ENCODE assay signal across 9 mouse cellular contexts in the genomic region with DNA sequence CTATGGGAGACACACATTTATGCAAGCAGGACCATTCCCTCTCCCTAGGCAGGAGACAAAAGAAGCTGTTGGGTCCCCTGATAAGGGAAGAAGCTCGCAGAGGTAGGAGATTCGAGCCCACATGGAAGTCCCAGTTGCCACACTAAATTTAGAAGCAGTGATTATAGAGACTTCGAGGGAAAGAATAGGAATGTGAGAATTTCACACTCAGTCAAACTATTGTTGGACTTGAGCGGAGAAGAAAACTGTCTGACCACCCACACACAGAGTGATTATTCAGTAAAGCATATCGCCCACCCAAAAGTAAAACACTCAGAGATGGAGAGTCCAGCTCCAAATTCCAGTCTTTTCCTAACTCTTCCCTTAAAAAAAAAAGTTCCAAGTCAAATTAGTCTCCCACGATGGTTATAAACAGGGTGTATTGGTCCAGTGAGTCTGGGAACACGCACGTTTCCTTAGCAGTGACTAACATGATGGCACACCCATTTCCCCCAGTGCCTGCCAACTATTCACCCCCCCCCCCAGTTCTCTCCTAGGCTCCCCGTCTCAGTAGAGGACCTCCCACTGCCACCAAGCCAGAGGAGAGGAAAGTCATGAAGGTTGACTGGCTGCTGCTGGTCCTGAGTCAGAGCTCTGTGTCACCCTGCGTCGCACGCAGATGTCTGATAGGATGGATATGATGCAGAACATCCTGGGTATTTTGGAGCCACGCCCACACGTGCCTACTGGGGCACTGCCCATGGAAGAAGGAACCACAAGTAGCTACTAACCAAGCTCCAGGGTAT.
A peak's percentile ranks its signal among the peaks of the same experiment; 100 is the strongest.
DNase-seq lines count a peak whose midpoint lies in the region; ATAC-seq lines count a peak whose summit lies in the region.
"Had no signal": no experiment of that assay in that cellular context is flagged by ENCODE, and none has a peak within 500 bp of the region (broad histone marks: within the 10 kb centered on the region; RNA-seq: fewer than 3 reads in every experiment).

No protein-coding gene starts in this region.

- no peaks in the 10 kb centered on the region for H3K9me3 ChIP-seq in kidney, embryonic 16.5 days (ENCODE audit: low read length)
- H3K9me3 ChIP-seq in heart, embryonic 15.5 days (replicated peaks) = no peaks in the 10 kb centered on the region
- H3K9me3 ChIP-seq in limb, embryonic 15.5 days = no peaks in the 10 kb centered on the region
- no peaks in the 10 kb centered on the region for H3K9me3 ChIP-seq in hindbrain, embryonic 13.5 days
- H3K9me3 ChIP-seq in midbrain, embryonic 13.5 days = no peaks in the 10 kb centered on the region
- H3K9me3 ChIP-seq: forebrain, embryonic 15.5 days had no signal

- no peaks in the 10 kb centered on the region for H3K27me3 ChIP-seq in kidney, embryonic 16.5 days (ENCODE audit: insufficient read depth, low read length)
- H3K27me3 ChIP-seq in heart, embryonic 15.5 days = no peaks in the 10 kb centered on the region
- H3K27me3 ChIP-seq in limb, embryonic 15.5 days = no peaks in the 10 kb centered on the region
- H3K27me3 ChIP-seq in hindbrain, embryonic 13.5 days = no peaks in the 10 kb centered on the region
- no peaks in the 10 kb centered on the region for H3K27me3 ChIP-seq in midbrain, embryonic 13.5 days
- H3K27me3 ChIP-seq: forebrain, embryonic 15.5 days had no signal

- ATAC-seq in kidney, embryonic 16.5 days (ENCODE audit: low FRiP score, low TSS enrichment) = no peak
- ATAC-seq in heart, embryonic 15.5 days (replicated peaks; ENCODE audit: insufficient number of reproducible peaks, insufficient read depth, low FRiP score, low read depth) = no peak
- ATAC-seq in limb, embryonic 15.5 days (ENCODE audit: insufficient number of reproducible peaks, low FRiP score, low TSS enrichment, low read depth) = peak; percentile 52; the same call in 1 of the 2 replicates
- ATAC-seq in hindbrain, embryonic 13.5 days (ENCODE audit: low FRiP score) = no peak
- no peak for ATAC-seq in midbrain, embryonic 13.5 days
- ATAC-seq: forebrain, embryonic 15.5 days had no signal

- WGBS in kidney, embryonic 16.5 days = 68% methylated on average over 14 of the region's 14 CpGs
- 47% methylated on average over 14 of the region's 14 CpGs for WGBS in heart, embryonic 15.5 days
- WGBS in limb, embryonic 15.5 days = 60% methylated on average over 14 of the region's 14 CpGs
- WGBS in hindbrain, embryonic 13.5 days = 69% methylated on average over 14 of the region's 14 CpGs
- WGBS in midbrain, embryonic 13.5 days = 77% methylated on average over 14 of the region's 14 CpGs

- H3K4me1 ChIP-seq in kidney, embryonic 16.5 days (ENCODE audit: insufficient read depth, low read length) = no peaks in the 10 kb centered on the region
- H3K4me1 ChIP-seq in heart, embryonic 15.5 days (replicated peaks) = peaks cover 30% of the 10 kb centered on the region
- peaks cover 12% of the 10 kb centered on the region for H3K4me1 ChIP-seq in limb, embryonic 15.5 days
- peaks cover 13% of the 10 kb centered on the region for H3K4me1 ChIP-seq in hindbrain, embryonic 13.5 days (replicated peaks)
- peaks cover 17% of the 10 kb centered on the region for H3K4me1 ChIP-seq in midbrain, embryonic 13.5 days (replicated peaks)

- H3K4me3 ChIP-seq in kidney, embryonic 16.5 days (ENCODE audit: low read length) = no peak overlapping the region
- H3K4me3 ChIP-seq in heart, embryonic 15.5 days = no peak overlapping the region
- H3K4me3 ChIP-seq in limb, embryonic 15.5 days = no peak overlapping the region
- H3K4me3 ChIP-seq in hindbrain, embryonic 13.5 days = no peak overlapping the region
- H3K4me3 ChIP-seq in midbrain, embryonic 13.5 days (replicated peaks) = no peak overlapping the region
- H3K4me3 ChIP-seq: forebrain, embryonic 15.5 days had no signal

- peak; percentile 27 for DNase-seq in kidney, adult 18-20 months
- peak; percentile 26 for DNase-seq in right cerebral cortex, postnatal 4 days
- no peak for DNase-seq in layer of hippocampus, postnatal 14 days (ENCODE audit: low spot score in 2 of 2)

- no peak overlapping the region for H3K4me2 ChIP-seq in kidney, embryonic 16.5 days (replicated peaks; ENCODE audit: low read depth, low read length)
- no peak overlapping the region for H3K4me2 ChIP-seq in heart, embryonic 15.5 days
- no peak overlapping the region for H3K4me2 ChIP-seq in limb, embryonic 15.5 days
- H3K4me2 ChIP-seq in hindbrain, embryonic 13.5 days = no peak overlapping the region
- no peak overlapping the region for H3K4me2 ChIP-seq in midbrain, embryonic 13.5 days (replicated peaks)
- H3K4me2 ChIP-seq: forebrain, embryonic 15.5 days had no signal

- no peaks in the 10 kb centered on the region for H3K36me3 ChIP-seq in kidney, embryonic 16.5 days (ENCODE audit: insufficient read depth, low read length)
- no peaks in the 10 kb centered on the region for H3K36me3 ChIP-seq in heart, embryonic 15.5 days
- no peaks in the 10 kb centered on the region for H3K36me3 ChIP-seq in limb, embryonic 15.5 days
- H3K36me3 ChIP-seq in hindbrain, embryonic 13.5 days = no peaks in the 10 kb centered on the region
- no peaks in the 10 kb centered on the region for H3K36me3 ChIP-seq in midbrain, embryonic 13.5 days
- H3K36me3 ChIP-seq: forebrain, embryonic 15.5 days had no signal

- no peak overlapping the region for H3K27ac ChIP-seq in kidney, embryonic 16.5 days (ENCODE audit: low read length)
- peak overlapping the region; percentile 27 for H3K27ac ChIP-seq in heart, embryonic 15.5 days
- H3K27ac ChIP-seq in limb, embryonic 15.5 days = no peak overlapping the region
- no peak overlapping the region for H3K27ac ChIP-seq in hindbrain, embryonic 13.5 days
- H3K27ac ChIP-seq in midbrain, embryonic 13.5 days = no peak overlapping the region
- H3K27ac ChIP-seq: forebrain, embryonic 15.5 days had no signal

- H3K9ac ChIP-seq in kidney, embryonic 16.5 days (replicated peaks; ENCODE audit: low read length) = no peak overlapping the region
- H3K9ac ChIP-seq in heart, embryonic 15.5 days = no peak overlapping the region
- no peak overlapping the region for H3K9ac ChIP-seq in limb, embryonic 15.5 days
- H3K9ac ChIP-seq in hindbrain, embryonic 13.5 days = no peak overlapping the region
- H3K9ac ChIP-seq in midbrain, embryonic 13.5 days (replicated peaks) = no peak overlapping the region
- H3K9ac ChIP-seq: forebrain, embryonic 15.5 days had no signal

Comparison
In these comparisons a context has a peak if more than half of its experiments do, and no peak if none do; other contexts are left out.
1. DNase-seq: peak in kidney, adult 18-20 months (single experiment) and right cerebral cortex, postnatal 4 days (single experiment); none in layer of hippocampus, postnatal 14 days (0 of 2).